Mouse (Mus musculus) embryonic facial prominence, embryonic 14.5 days (tissue): ENCODE measurements around the gene Fbxo44. TPM values are rescaled to one million over a fixed set of nuclear protein-coding genes. Genes with fewer than 3 reads are reported as not detected.
"Not testable (repeated sequence)": the region's sequence is repeated elsewhere in the genome, so short reads cannot be mapped to it uniquely, and the experiment has no call there.

Experiments used
- ATAC-seq: fragments of 200-750 bp; cut with Nextera tagmentation; 2 replicates; pipeline ENCODE4 v1.8.0; 2017; ENCODE audit warnings: low read depth, moderate number of reproducible peaks, moderate TSS enrichment
- DNase-seq: peaks from one replicate; pipeline ENCODE4 v3.0.0-alpha.2; 2015; ENCODE audit warnings: low spot score
- H3K27ac ChIP-seq: fragments of 300-500 bp; sonication (generic); replicated peaks from 2 replicates; pipeline ENCODE4 v1.5.1; 2014; ENCODE audit warnings: low read depth, mild to moderate bottlenecking, low read length, moderate library complexity
- H3K27me3 ChIP-seq: fragments of 300-500 bp; sonication (generic); replicated peaks from 2 replicates; pipeline ENCODE4 v1.6.1; 2014; ENCODE audit warnings: low read length; ENCODE audit not compliant: control insufficient read depth, insufficient read depth
- H3K36me3 ChIP-seq: fragments of 300-500 bp; sonication (generic); 2 replicates; pipeline ENCODE4 v1.6.1; 2014; ENCODE audit warnings: low read length, mixed read lengths; ENCODE audit not compliant: control insufficient read depth, insufficient read depth
- H3K4me1 ChIP-seq: fragments of 300-500 bp; sonication (generic); 2 replicates; pipeline ENCODE4 v1.6.1; 2014; ENCODE audit warnings: antibody characterized with exemption, low read length; ENCODE audit not compliant: control insufficient read depth, insufficient read depth
- H3K4me2 ChIP-seq: fragments of 300-500 bp; sonication (generic); 2 replicates; pipeline ENCODE4 v1.6.1; 2014; ENCODE audit warnings: low read depth, mild to moderate bottlenecking, low read length, moderate library complexity, mixed read lengths
- H3K4me3 ChIP-seq: fragments of 300-500 bp; sonication (generic); 2 replicates; pipeline ENCODE4 v1.5.1; 2014; ENCODE audit warnings: low read depth, mild to moderate bottlenecking, low read length
- H3K9ac ChIP-seq: fragments of 300-500 bp; sonication (generic); 2 replicates; pipeline ENCODE4 v1.6.1; 2014; ENCODE audit warnings: low read depth, mild to moderate bottlenecking, low read length, moderate library complexity, mixed read lengths
- H3K9me3 ChIP-seq: fragments of 300-500 bp; sonication (generic); 2 replicates; pipeline ENCODE4 v1.6.1; 2016; ENCODE audit warnings: low read length; ENCODE audit not compliant: control insufficient read depth
- WGBS: fragments of 180-500 bp; shearing (Covaris S2); extraction: QIAGEN DNeasy Blood & Tissue Kit; methylation state at CpG from one replicate; pipeline ENCODE4 v1.1.7; 2014; 5-methylcytosine and 5-hydroxymethylcytosine counted together
- polyA plus RNA-seq: library from polyadenylated mRNA; unstranded; fragments of >200 nt; fragmentation: Nextera tagmentation; extraction: Ambion mirVana; gene quantifications from 2 replicates; pipeline ENCODE4 v1.2.1, GENCODE M21; 2014

Fbxo44 gene
- polyA plus RNA-seq: 7.7 and 9.6 TPM in 2 replicates

- H3K4me1 ChIP-seq: peaks cover 6% of the 10 kb centered on the region; the same call in 1 of the 2 replicates
- H3K9ac ChIP-seq: peak within 1 kb of the TSS; percentile 75
- H3K27me3 ChIP-seq: peaks cover 55% of the 10 kb centered on the region
- H3K4me3 ChIP-seq: peak within 1 kb of the TSS; percentile 66
- H3K4me2 ChIP-seq: peak within 1 kb of the TSS; percentile 99
- no peaks in the 10 kb centered on the region for H3K9me3 ChIP-seq
- ATAC-seq (peak; percentile 70), DNase-seq (no peak)
- WGBS: under 1% methylated on average over 39 of the region's 43 CpGs
- H3K36me3 ChIP-seq: 0 out of 2 replicates have a peak, but pooled peaks cover 2% of the 10 kb centered on the region
- no peak within 1 kb of the TSS; the same call in 1 of the 2 replicates for H3K27ac ChIP-seq
Observed at GRCm38 (mm10) chr4:148160436-148161390, at the start of gene Fbxo44, which contains the start of gene Fbxo2. Gene Fbxo44, minus strand, starts transcription at chr4:148160482. Gene Fbxo2, plus strand, starts transcription at chr4:148160621.

GRCm38 (mm10) chr4:148204873-148205232 lies 44.6 kb upstream of the Fbxo44 start:
- Histone ChIP-seq H3K9me3 (0 out of 2 replicates have a peak, but pooled peaks cover under 1% of the 10 kb centered on the region), H3K9ac (no peak overlapping the region), H3K4me2 (no peak overlapping the region), H3K27me3 (no peaks in the 10 kb centered on the region), H3K36me3 (no peaks in the 10 kb centered on the region), H3K4me1 (no peaks in the 10 kb centered on the region), H3K4me3 (no peak overlapping the region), H3K27ac (no peak overlapping the region)
- no peak for ATAC-seq
- WGBS: 68% methylated on average over 6 of the region's 6 CpGs
- DNase-seq: no peak

GRCm38 (mm10) chr4:148204061-148204872 lies 44.0 kb upstream of the Fbxo44 start:
- Histone ChIP-seq H3K4me3 (no peak overlapping the region), H3K27me3 (no peaks in the 10 kb centered on the region), H3K27ac (no peak overlapping the region), H3K9ac (no peak overlapping the region), H3K4me1 (no peaks in the 10 kb centered on the region), H3K9me3 (no peaks in the 10 kb centered on the region), H3K4me2 (no peak overlapping the region), H3K36me3 (no peaks in the 10 kb centered on the region)
- ATAC-seq: no peak
- WGBS: 56% methylated on average over 15 of the region's 15 CpGs
- DNase-seq: no peak

GRCm38 (mm10) chr4:148203557-148203956 lies 43.3 kb upstream of the Fbxo44 start:
- Histone ChIP-seq H3K9ac (no peak overlapping the region), H3K4me1 (no peaks in the 10 kb centered on the region), H3K9me3 (no peaks in the 10 kb centered on the region), H3K4me2 (no peak overlapping the region), H3K36me3 (no peaks in the 10 kb centered on the region), H3K4me3 (no peak overlapping the region), H3K27ac (no peak overlapping the region), H3K27me3 (no peaks in the 10 kb centered on the region)
- DNase-seq (no peak), ATAC-seq (no peak)
- 94% methylated on average over 2 of the region's 2 CpGs for WGBS

GRCm38 (mm10) chr4:148198721-148199120 lies 38.4 kb upstream of the Fbxo44 start:
- no peak for DNase-seq
- Histone ChIP-seq H3K4me2 (no peak overlapping the region), H3K4me3 (no peak overlapping the region), H3K27me3 (no peaks in the 10 kb centered on the region), H3K27ac (no peak overlapping the region), H3K9me3 (no peaks in the 10 kb centered on the region), H3K4me1 (no peaks in the 10 kb centered on the region), H3K36me3 (no peaks in the 10 kb centered on the region), H3K9ac (no peak overlapping the region)
- WGBS: 34% methylated on average over 10 of the region's 10 CpGs
- no peak for ATAC-seq

- no peak overlapping the region for H3K27ac ChIP-seq
- ATAC-seq: no peak
Observed at GRCm38 (mm10) chr4:148194400-148194799, 34.1 kb upstream of the Fbxo44 start.

GRCm38 (mm10) chr4:148192707-148193245 lies 32.5 kb upstream of the Fbxo44 start:
- ATAC-seq (no peak), DNase-seq (no peak)
- Histone ChIP-seq H3K4me3 (no peak overlapping the region), H3K27me3 (no peaks in the 10 kb centered on the region), H3K9ac (no peak overlapping the region), H3K9me3 (no peaks in the 10 kb centered on the region), H3K36me3 (no peaks in the 10 kb centered on the region), H3K27ac (no peak overlapping the region), H3K4me1 (no peaks in the 10 kb centered on the region), H3K4me2 (no peak overlapping the region)
- WGBS: 25% methylated on average over 11 of the region's 11 CpGs

More at GRCm38 (mm10) chr4:148194400-148194799, 34.1 kb upstream of the Fbxo44 start:
- H3K27me3 ChIP-seq: no peaks in the 10 kb centered on the region
- no peak overlapping the region for H3K4me3 ChIP-seq
- no peaks in the 10 kb centered on the region for H3K4me1 ChIP-seq
- no peak overlapping the region for H3K4me2 ChIP-seq
- no peaks in the 10 kb centered on the region for H3K36me3 ChIP-seq
- H3K9me3 ChIP-seq: no peaks in the 10 kb centered on the region
- no peak for DNase-seq
- no peak overlapping the region for H3K9ac ChIP-seq

- H3K27ac ChIP-seq, DNase-seq, H3K4me3 ChIP-seq, H3K4me1 ChIP-seq, H3K9me3 ChIP-seq, H3K4me2 ChIP-seq, H3K36me3 ChIP-seq, H3K9ac ChIP-seq, ATAC-seq, H3K27me3 ChIP-seq: not testable (repeated sequence)
- 79% methylated on average over 1 of the region's 1 CpGs for WGBS
Observed at GRCm38 (mm10) chr4:148188767-148189166, 28.5 kb upstream of the Fbxo44 start.
